Mouse (Mus musculus): ENCODE data around the gene Foxn1.

Foxn1 gene

GRCm38 (mm10) chr11:78324965-78325364 lies 61.4 kb downstream of the Foxn1 start:
- DNase-seq, result no peak

GRCm38 (mm10) chr11:78324000-78324785 lies 62.2 kb downstream of the Foxn1 start:
- no peak for DNase-seq

- peak; percentile 83 to 92 for DNase-seq
Observed at GRCm38 (mm10) chr11:78322860-78323259, 63.5 kb downstream of the Foxn1 start, which contains the start of gene Aldoc. TSS of gene Aldoc (plus strand) at chr11:78322968.

GRCm38 (mm10) chr11:78322076-78322831 lies 64.1 kb downstream of the Foxn1 start:
- no peak for DNase-seq

- DNase-seq, result no peak
Observed at GRCm38 (mm10) chr11:78318411-78318810, 67.9 kb downstream of the Foxn1 start.

GRCm38 (mm10) chr11:78313662-78314061 lies 72.7 kb downstream of the Foxn1 start:
- no peak for DNase-seq

- no peak for DNase-seq
Observed at GRCm38 (mm10) chr11:78310861-78311511, 75.4 kb downstream of the Foxn1 start.
